Mouse (Mus musculus): ENCODE results near the gene Myrf. TPM values are rescaled to one million over a fixed set of nuclear protein-coding genes. Genes with fewer than 3 reads are reported as not detected.

Gene Myrf
- polyA plus RNA-seq, 1 experiment, result 15.9 TPM

- Histone ChIP-seq H3K27ac (ENCODE audit: insufficient read depth, low read length) (no peak overlapping the region), H3K27me3 (ENCODE audit: control insufficient read depth, insufficient read depth, low read length, poor library complexity, severe bottlenecking) (no peaks in the 10 kb centered on the region), H3K9me3 (replicated peaks; ENCODE audit: control insufficient read depth, insufficient read depth, low read length, poor library complexity, severe bottlenecking) (no peaks in the 10 kb centered on the region), H3K4me3 (ENCODE audit: low read depth, low read length) (no peak overlapping the region), H3K9ac (ENCODE audit: low read depth, poor library complexity, severe bottlenecking) (no peak overlapping the region), H3K4me1 (ENCODE audit: control insufficient read depth, insufficient read depth, low read length) (no peaks in the 10 kb centered on the region), H3K36me3 (ENCODE audit: control insufficient read depth, insufficient read depth, low read length, poor library complexity, severe bottlenecking) (peaks cover 4% of the 10 kb centered on the region; the same call in 1 of the 2 replicates)
- TF ChIP-seq CTCF (IDR thresholded peaks at IDR 0.05; ENCODE audit: low read depth, low read length) (no peak), EP300 (IDR thresholded peaks at IDR 0.05; ENCODE audit: insufficient read depth, low read depth, low read length) (no peak), POLR2A (IDR thresholded peaks at IDR 0.05; ENCODE audit: insufficient read depth, low read length) (no peak)
Measured at GRCm38 (mm10) chr19:10181225-10181624, 59.3 kb downstream of the Myrf start.

- no peaks in the 10 kb centered on the region for H3K9me3 ChIP-seq (replicated peaks; ENCODE audit: control insufficient read depth, insufficient read depth, low read length, poor library complexity, severe bottlenecking)
- H3K27me3 ChIP-seq (ENCODE audit: control insufficient read depth, insufficient read depth, low read length, poor library complexity, severe bottlenecking), result no peaks in the 10 kb centered on the region
- no peaks in the 10 kb centered on the region for H3K36me3 ChIP-seq (ENCODE audit: control insufficient read depth, insufficient read depth, low read length, poor library complexity, severe bottlenecking)
- TF ChIP-seq CTCF (IDR thresholded peaks at IDR 0.05; ENCODE audit: low read depth, low read length) (no peak), EP300 (IDR thresholded peaks at IDR 0.05; ENCODE audit: insufficient read depth, low read depth, low read length) (no peak), POLR2A (IDR thresholded peaks at IDR 0.05; ENCODE audit: insufficient read depth, low read length) (no peak)
- H3K4me1 ChIP-seq (ENCODE audit: control insufficient read depth, insufficient read depth, low read length), result no peaks in the 10 kb centered on the region
- no peak overlapping the region for H3K4me3 ChIP-seq (ENCODE audit: low read depth, low read length)
- no peak overlapping the region for H3K27ac ChIP-seq (ENCODE audit: insufficient read depth, low read length)
- H3K9ac ChIP-seq (ENCODE audit: low read depth, poor library complexity, severe bottlenecking), result no peak overlapping the region
Measured at GRCm38 (mm10) chr19:10176941-10177372, 63.6 kb downstream of the Myrf start.

DNA sequence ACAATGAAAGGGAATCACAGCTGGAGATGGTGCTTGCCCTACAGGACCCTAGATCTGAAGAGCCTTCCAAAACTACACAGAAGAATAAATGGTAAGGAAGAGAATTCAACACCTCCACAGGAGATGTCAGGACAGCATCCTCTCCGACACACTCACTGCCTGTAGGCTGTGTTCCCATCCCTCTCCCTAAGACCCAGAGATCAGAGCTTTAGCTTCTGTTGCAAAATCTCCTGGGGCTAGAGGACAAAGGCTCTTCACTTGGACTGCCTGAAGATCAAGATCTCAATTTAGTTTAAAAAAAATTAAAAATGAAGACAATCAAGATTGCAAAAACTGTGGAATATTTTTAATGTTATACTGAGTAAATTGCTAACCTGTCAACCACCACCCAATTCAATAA is 64.1 kb downstream of the Myrf start:
- no peaks in the 10 kb centered on the region for H3K9me3 ChIP-seq (replicated peaks; ENCODE audit: control insufficient read depth, insufficient read depth, low read length, poor library complexity, severe bottlenecking)
- H3K4me3 ChIP-seq (ENCODE audit: low read depth, low read length), result no peak overlapping the region

DNA sequence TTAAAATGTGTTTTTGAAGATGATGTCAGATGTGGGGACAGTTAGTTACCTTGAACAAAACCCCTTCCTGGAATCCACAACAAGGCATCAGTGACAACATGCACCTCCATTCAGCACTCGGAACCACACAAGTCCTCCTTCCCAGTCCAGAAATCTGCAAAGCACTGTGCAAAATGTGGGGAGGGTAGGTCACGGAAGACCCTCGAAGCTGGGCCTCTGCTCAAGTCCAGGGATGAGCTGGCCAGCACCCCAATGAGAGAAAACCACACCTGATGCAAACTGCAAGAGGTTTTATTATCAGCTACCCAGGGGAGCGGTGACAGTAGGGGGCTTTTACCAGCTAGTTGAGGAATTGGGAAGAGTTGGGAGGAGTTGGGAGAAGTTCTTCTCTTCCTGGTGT is 65.6 kb downstream of the Myrf start:
- Histone ChIP-seq H3K27me3 (ENCODE audit: control insufficient read depth, insufficient read depth, low read length, poor library complexity, severe bottlenecking) (no peaks in the 10 kb centered on the region), H3K9me3 (replicated peaks; ENCODE audit: control insufficient read depth, insufficient read depth, low read length, poor library complexity, severe bottlenecking) (no peaks in the 10 kb centered on the region), H3K9ac (ENCODE audit: low read depth, poor library complexity, severe bottlenecking) (no peak overlapping the region), H3K36me3 (ENCODE audit: control insufficient read depth, insufficient read depth, low read length, poor library complexity, severe bottlenecking) (no peaks in the 10 kb centered on the region), H3K4me1 (ENCODE audit: control insufficient read depth, insufficient read depth, low read length) (no peaks in the 10 kb centered on the region), H3K27ac (ENCODE audit: insufficient read depth, low read length) (no peak overlapping the region), H3K4me3 (ENCODE audit: low read depth, low read length) (no peak overlapping the region)
- TF ChIP-seq POLR2A (IDR thresholded peaks at IDR 0.05; ENCODE audit: insufficient read depth, low read length), result no peak
- TF ChIP-seq CTCF (IDR thresholded peaks at IDR 0.05; ENCODE audit: low read depth, low read length), result no peak
- TF ChIP-seq EP300 (IDR thresholded peaks at IDR 0.05; ENCODE audit: insufficient read depth, low read depth, low read length), result no peak

More for the DNA sequence above, 64.1 kb downstream of the Myrf start:
- TF ChIP-seq EP300 (IDR thresholded peaks at IDR 0.05; ENCODE audit: insufficient read depth, low read depth, low read length) (no peak), CTCF (IDR thresholded peaks at IDR 0.05; ENCODE audit: low read depth, low read length) (no peak), POLR2A (IDR thresholded peaks at IDR 0.05; ENCODE audit: insufficient read depth, low read length) (no peak)
- Histone ChIP-seq H3K4me1 (ENCODE audit: control insufficient read depth, insufficient read depth, low read length) (no peaks in the 10 kb centered on the region), H3K9ac (ENCODE audit: low read depth, poor library complexity, severe bottlenecking) (no peak overlapping the region), H3K27me3 (ENCODE audit: control insufficient read depth, insufficient read depth, low read length, poor library complexity, severe bottlenecking) (no peaks in the 10 kb centered on the region), H3K36me3 (ENCODE audit: control insufficient read depth, insufficient read depth, low read length, poor library complexity, severe bottlenecking) (no peaks in the 10 kb centered on the region), H3K27ac (ENCODE audit: insufficient read depth, low read length) (no peak overlapping the region)

GRCm38 (mm10) chr19:10173844-10174539 is 66.6 kb downstream of the Myrf start:
- TF ChIP-seq CTCF (IDR thresholded peaks at IDR 0.05; ENCODE audit: low read depth, low read length), result no peak
- no peak for TF ChIP-seq EP300 (IDR thresholded peaks at IDR 0.05; ENCODE audit: insufficient read depth, low read depth, low read length)
- TF ChIP-seq POLR2A (IDR thresholded peaks at IDR 0.05; ENCODE audit: insufficient read depth, low read length), result no peak
- H3K36me3 ChIP-seq (ENCODE audit: control insufficient read depth, insufficient read depth, low read length, poor library complexity, severe bottlenecking), result no peaks in the 10 kb centered on the region
- H3K4me3 ChIP-seq (ENCODE audit: low read depth, low read length), result no peak overlapping the region
- H3K27me3 ChIP-seq (ENCODE audit: control insufficient read depth, insufficient read depth, low read length, poor library complexity, severe bottlenecking), result no peaks in the 10 kb centered on the region
- H3K9me3 ChIP-seq (replicated peaks; ENCODE audit: control insufficient read depth, insufficient read depth, low read length, poor library complexity, severe bottlenecking), result no peaks in the 10 kb centered on the region
- no peaks in the 10 kb centered on the region for H3K4me1 ChIP-seq (ENCODE audit: control insufficient read depth, insufficient read depth, low read length)
- H3K27ac ChIP-seq (ENCODE audit: insufficient read depth, low read length), result no peak overlapping the region
- no peak overlapping the region for H3K9ac ChIP-seq (ENCODE audit: low read depth, poor library complexity, severe bottlenecking)

DNA sequence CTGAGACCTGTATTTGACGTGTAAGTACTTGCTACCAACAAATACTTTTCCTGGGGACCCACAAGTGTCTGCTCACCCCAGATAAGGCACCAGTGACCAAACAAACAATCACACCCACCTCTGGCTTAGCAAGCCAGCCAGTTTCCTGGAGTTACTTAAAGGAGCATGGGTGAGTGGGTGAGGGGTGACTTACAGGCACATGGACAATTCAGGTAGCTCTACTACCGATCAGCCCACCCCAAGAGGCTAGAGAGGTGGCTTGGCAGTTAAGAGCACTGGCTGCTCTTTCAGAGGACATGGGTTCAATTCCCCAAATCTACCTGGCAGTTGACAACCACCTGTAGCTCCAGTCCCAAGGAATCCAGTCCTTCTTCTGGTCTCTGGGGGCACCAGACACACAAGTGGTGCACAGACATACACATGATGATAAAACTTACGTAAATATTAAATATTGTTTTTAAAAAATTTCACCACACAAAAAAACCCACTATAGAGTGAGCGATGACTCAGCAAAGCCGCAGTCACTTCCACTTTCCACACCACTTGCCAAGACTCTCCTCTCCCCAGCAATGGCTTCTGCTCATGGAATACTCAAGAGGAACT is 67.3 kb downstream of the Myrf start:
- H3K36me3 ChIP-seq (ENCODE audit: control insufficient read depth, insufficient read depth, low read length, poor library complexity, severe bottlenecking), result no peaks in the 10 kb centered on the region
- H3K9me3 ChIP-seq (replicated peaks; ENCODE audit: control insufficient read depth, insufficient read depth, low read length, poor library complexity, severe bottlenecking), result no peaks in the 10 kb centered on the region
- no peak overlapping the region for H3K9ac ChIP-seq (ENCODE audit: low read depth, poor library complexity, severe bottlenecking)
- no peaks in the 10 kb centered on the region for H3K4me1 ChIP-seq (ENCODE audit: control insufficient read depth, insufficient read depth, low read length)
- H3K27ac ChIP-seq (ENCODE audit: insufficient read depth, low read length), result no peak overlapping the region
- no peak for TF ChIP-seq EP300 (IDR thresholded peaks at IDR 0.05; ENCODE audit: insufficient read depth, low read depth, low read length)
- no peak for TF ChIP-seq CTCF (IDR thresholded peaks at IDR 0.05; ENCODE audit: low read depth, low read length)
- no peak for TF ChIP-seq POLR2A (IDR thresholded peaks at IDR 0.05; ENCODE audit: insufficient read depth, low read length)
- no peak overlapping the region for H3K4me3 ChIP-seq (ENCODE audit: low read depth, low read length)
- H3K27me3 ChIP-seq (ENCODE audit: control insufficient read depth, insufficient read depth, low read length, poor library complexity, severe bottlenecking), result no peaks in the 10 kb centered on the region

All from ES-Bruce4 (cell line).